Mouse (Mus musculus) erythroblast, adult 5-6 weeks (primary cell): ENCODE data around the gene Nufip2. TPM values are rescaled to one million over a fixed set of nuclear protein-coding genes. Genes with fewer than 3 reads are reported as not detected.
A peak's percentile ranks its signal among the peaks of the same experiment; 100 is the strongest.
"Not testable (repeated sequence)": the region's sequence is repeated elsewhere in the genome, so short reads cannot be mapped to it uniquely, and the experiment has no call there.

Experiments
- ATAC-seq: replicated peaks from 2 replicates; pipeline ENCODE4 v1.8.0; 2016; ENCODE audit warnings: moderate number of reproducible peaks, mild to moderate bottlenecking, moderate TSS enrichment, inconsistent platforms; ENCODE audit not compliant: poor library complexity, low FRiP score, severe bottlenecking
- total RNA-seq, 2 experiments: library from RNA; stranded (forward) in 1 of 2; stranded (reverse) in 1 of 2; fragments of 150-400 nt in 1 of 2; fragments of 200-764, 138-1000 nt in 1 of 2; gene quantifications; 2 replicates each; pipeline versions ENCODE4 v1.2.3 to v1.2.4; 2015 to 2017; ENCODE audit warnings: low replicate concordance in 2 of 2

Gene Nufip2
- total RNA-seq (2015; ENCODE audit: low replicate concordance) (17.8 and 29.8 TPM in 2 replicates), total RNA-seq (2017; ENCODE audit: low replicate concordance) (21.2 and 25.6 TPM in 2 replicates)

GRCm38 (mm10) chr11:77685383-77686265, at the start of gene Nufip2:
TSS of gene Nufip2 (plus strand) at chr11:77686155.
- peak; percentile 96 for ATAC-seq

GRCm38 (mm10) chr11:77641390-77641789, 44.6 kb upstream of the Nufip2 start:
- no peak for ATAC-seq

- ATAC-seq = no peak
These were observed 40.5 kb upstream of the Nufip2 start for GRCm38 (mm10) chr11:77645481-77645880.

GRCm38 (mm10) chr11:77648878-77649277, 37.1 kb upstream of the Nufip2 start:
- no peak for ATAC-seq

- no peak for ATAC-seq
These were observed 33.5 kb upstream of the Nufip2 start for GRCm38 (mm10) chr11:77652484-77652883.

- not testable (repeated sequence) for ATAC-seq
These were observed 32.4 kb upstream of the Nufip2 start for GRCm38 (mm10) chr11:77653406-77654190.

GRCm38 (mm10) chr11:77659986-77660385, 26.0 kb upstream of the Nufip2 start:
- ATAC-seq = no peak

GRCm38 (mm10) chr11:77663639-77664038, 22.3 kb upstream of the Nufip2 start:
- ATAC-seq = no peak

- no peak for ATAC-seq
These were observed 21.9 kb upstream of the Nufip2 start for GRCm38 (mm10) chr11:77664046-77664445.

- not testable (repeated sequence) for ATAC-seq
These were observed 20.6 kb upstream of the Nufip2 start for GRCm38 (mm10) chr11:77665384-77665783.

- not testable (repeated sequence) for ATAC-seq
These were observed 19.2 kb upstream of the Nufip2 start for GRCm38 (mm10) chr11:77666766-77667165.

GRCm38 (mm10) chr11:77672746-77673145, 13.2 kb upstream of the Nufip2 start:
- no peak for ATAC-seq

- ATAC-seq = peak; percentile 82
These were observed 12.4 kb upstream of the Nufip2 start for GRCm38 (mm10) chr11:77673428-77673991.

- no peak for ATAC-seq
These were observed 5.9 kb upstream of the Nufip2 start for GRCm38 (mm10) chr11:77680018-77680417.

- no peak for ATAC-seq
These were observed 1.1 kb upstream of the Nufip2 start for GRCm38 (mm10) chr11:77684896-77685295.

GRCm38 (mm10) chr11:77686346-77686840, 438 bp downstream of the Nufip2 start:
- peak; percentile 41 for ATAC-seq

GRCm38 (mm10) chr11:77686841-77687540, 1.0 kb downstream of the Nufip2 start:
- 0 out of 2 replicates have a peak, but pooled peaks have one; percentile 33 for ATAC-seq

GRCm38 (mm10) chr11:77687541-77688131, 1.7 kb downstream of the Nufip2 start:
- ATAC-seq = 0 out of 2 replicates have a peak, but pooled peaks have one; percentile 36

GRCm38 (mm10) chr11:77693026-77693425, 7.1 kb downstream of the Nufip2 start:
- no peak for ATAC-seq
